Mouse (Mus musculus) ES-E14 (cell line): ENCODE results near the gene Sufu. TPM values are rescaled to one million over a fixed set of nuclear protein-coding genes. Genes with fewer than 3 reads are reported as not detected.

Experiments used
- DNase-seq: peaks from one replicate; pipeline ENCODE4 v3.0.0-alpha.2; 2013; ENCODE audit warnings: low read depth, low spot score
- H3K27ac ChIP-seq: 2 replicates; pipeline ENCODE4 v1.5.1; 2012; ENCODE audit warnings: low read depth, mild to moderate bottlenecking, low read length, moderate library complexity, mixed read lengths; ENCODE audit not compliant: poor library complexity, insufficient read depth, severe bottlenecking
- H3K36me3 ChIP-seq: 2 replicates; pipeline ENCODE4 v1.6.1; 2012; ENCODE audit warnings: mild to moderate bottlenecking, low read length, moderate library complexity, mixed read lengths; ENCODE audit not compliant: control insufficient read depth, poor library complexity, insufficient read depth, severe bottlenecking
- H3K4me1 ChIP-seq, 2 experiments: fragments of 150-350 bp in 1 of 2; sonication (generic) in 1 of 2; 2 replicates each; pipeline ENCODE4 v1.6.1; 2012; ENCODE audit warnings: low read length in 2 of 2, mild to moderate bottlenecking in 1 of 2, mixed read lengths in 1 of 2; ENCODE audit not compliant: control insufficient read depth in 2 of 2, insufficient read depth in 2 of 2, poor library complexity in 1 of 2
- H3K4me3 ChIP-seq, 2 experiments: fragments of 150-350 bp in 1 of 2; sonication (generic) in 1 of 2; 2 replicates each; pipeline ENCODE4 v1.5.1; 2012; ENCODE audit warnings: low read length in 2 of 2, low read depth in 1 of 2, mild to moderate bottlenecking in 1 of 2, mixed read lengths in 1 of 2; ENCODE audit not compliant: insufficient read depth in 1 of 2, poor library complexity in 1 of 2, severe bottlenecking in 1 of 2
- H3K9ac ChIP-seq: 2 replicates; pipeline ENCODE4 v1.6.1; 2012; ENCODE audit warnings: low read depth, mild to moderate bottlenecking, low read length, mixed read lengths; ENCODE audit not compliant: poor library complexity, insufficient read depth, severe bottlenecking
- H3K9me3 ChIP-seq: fragments of 150-350 bp; sonication (generic); 2 replicates; pipeline ENCODE4 v1.6.1; 2012; ENCODE audit warnings: low read depth, mild to moderate bottlenecking, low read length; ENCODE audit not compliant: control insufficient read depth, insufficient read depth
- CHD2 ChIP-seq: IDR thresholded peaks from 2 replicates; pipeline ENCODE4 v1.6.1; 2014; ENCODE audit warnings: mild to moderate bottlenecking, low read depth, low read length, inconsistent platforms
- HCFC1 ChIP-seq: IDR thresholded peaks from 2 replicates; pipeline ENCODE4 v1.6.1; 2012; ENCODE audit warnings: low read length, inconsistent platforms, borderline replicate concordance; ENCODE audit not compliant: insufficient read depth
- MAFK ChIP-seq: IDR thresholded peaks from 2 replicates; pipeline ENCODE4 v1.6.1; 2014; ENCODE audit warnings: mild to moderate bottlenecking, low read depth, low read length, inconsistent platforms; ENCODE audit not compliant: insufficient read depth
- ZC3H11A ChIP-seq: IDR thresholded peaks from 2 replicates; pipeline ENCODE4 v1.6.1; 2012; ENCODE audit warnings: low read depth, mild to moderate bottlenecking, inconsistent platforms, low read length, borderline replicate concordance
- ZNF384 ChIP-seq: IDR thresholded peaks from 2 replicates; pipeline ENCODE4 v1.6.1; 2012; ENCODE audit warnings: low read depth, low read length, inconsistent platforms
- in situ Hi-C, 2 experiments: fragments of 600-800 bp; cut with MboI; formaldehyde crosslinking; loops; one replicate each; pipeline ENCODE4 v1.15.1; 2025; ENCODE audit warnings: low sequenced_read_pairs in 2 of 2, inconsistent platforms in 1 of 2; ENCODE audit not compliant: unreplicated experiment in 2 of 2
- total RNA-seq: library from RNA; depleted of rRNA; stranded (reverse); fragments of 300-350 nt; gene quantifications from 2 replicates; pipeline ENCODE4 v1.2.3, GENCODE M21; 2012

Gene Sufu
- total RNA-seq, 1 experiment: 14.5 TPM

DNA sequence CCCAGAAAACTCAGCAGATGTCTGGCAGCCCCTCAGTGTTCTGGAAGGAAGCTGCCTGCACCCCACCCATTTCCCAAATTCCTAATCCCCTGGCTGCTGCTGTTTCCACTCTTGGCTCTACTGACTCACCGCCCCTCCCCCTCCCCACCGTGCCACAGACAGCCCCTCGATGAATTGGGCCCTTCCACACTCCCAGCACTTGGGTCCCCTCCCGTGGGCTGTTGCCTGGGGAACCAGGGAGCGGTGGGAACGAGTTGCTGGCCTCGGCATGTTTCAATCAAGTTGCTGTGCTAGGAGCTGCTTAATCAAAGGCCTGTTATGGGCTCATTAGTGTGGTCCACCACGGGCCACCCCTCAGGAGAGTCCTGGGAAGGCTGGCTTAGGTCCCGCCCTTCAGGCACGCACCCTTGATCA lies 80.7 kb downstream of the Sufu start:
- Histone ChIP-seq H3K27ac (peak overlapping the region; percentile 47; the same call in 1 of the 2 replicates), H3K9me3 (no peaks in the 10 kb centered on the region), H3K4me3 (0 out of 4 replicates have a peak overlapping the region, but pooled peaks of 1 of the 2 experiments have one; percentile 18), H3K36me3 (no peaks in the 10 kb centered on the region; the same call in 1 of the 2 replicates), H3K4me1 (peaks cover 12 to 59% of the 10 kb centered on the region in 2 experiments), H3K9ac (0 out of 2 replicates have a peak overlapping the region, but pooled peaks have one; percentile 21)
- TF ChIP-seq MAFK (no peak), ZC3H11A (no peak), CHD2 (no peak), HCFC1 (no peak), ZNF384 (no peak)
- DNase-seq: no peak
- in situ Hi-C loops: no loop called here

DNA sequence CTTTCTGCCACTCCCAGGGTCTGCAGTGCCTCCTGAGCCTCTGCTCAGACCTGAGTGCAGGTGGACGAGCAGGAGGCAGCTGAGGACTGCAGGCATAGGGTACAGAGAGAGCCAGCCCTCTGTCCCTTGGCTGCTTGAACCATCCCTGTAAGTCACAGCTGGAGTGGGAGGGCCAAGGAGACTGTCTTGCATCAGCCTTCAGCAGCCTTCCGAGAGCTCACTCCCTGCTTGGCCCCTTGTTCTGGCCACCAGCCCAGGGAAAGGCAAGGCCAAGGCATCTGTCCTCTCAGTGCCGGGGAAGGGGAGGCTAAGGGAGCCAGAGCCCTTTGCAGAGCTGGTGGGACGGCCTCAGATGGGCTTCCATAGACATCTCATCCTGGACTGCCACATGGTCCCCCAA lies 81.5 kb downstream of the Sufu start:
- Histone ChIP-seq H3K4me1 (peaks cover 12 to 61% of the 10 kb centered on the region in 2 experiments), H3K27ac (0 out of 2 replicates have a peak overlapping the region, but pooled peaks have one; percentile 9)

DNA sequence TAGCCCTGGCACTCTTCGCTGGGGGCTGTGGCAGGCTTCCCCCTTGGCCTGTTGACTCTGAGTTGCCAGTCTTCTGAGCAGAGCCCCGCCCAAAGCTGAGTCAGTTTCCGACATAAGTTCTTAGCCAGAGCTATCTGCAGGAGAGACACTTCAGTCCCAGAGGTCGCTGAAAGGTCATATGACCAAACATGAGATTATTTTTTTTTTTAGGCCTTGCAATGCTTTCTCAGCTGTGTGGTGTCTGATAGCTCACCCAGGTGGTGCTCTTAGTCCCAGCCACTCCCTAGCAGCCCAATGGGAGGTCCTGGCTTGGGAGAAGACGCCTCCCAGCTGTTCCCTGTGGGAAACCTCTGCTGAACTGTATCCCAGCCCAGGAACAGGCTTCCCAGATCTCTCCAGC lies 82.1 kb downstream of the Sufu start:
- Histone ChIP-seq H3K27ac (peak overlapping the region; percentile 61; the same call in 1 of the 2 replicates), H3K4me1 (peaks cover 12 to 60% of the 10 kb centered on the region in 2 experiments), H3K9ac (peak overlapping the region; percentile 1; the same call in 1 of the 2 replicates), H3K4me3 (0 out of 4 replicates have a peak overlapping the region, but pooled peaks of 1 of the 2 experiments have one; percentile 11), H3K9me3 (no peaks in the 10 kb centered on the region), H3K36me3 (no peaks in the 10 kb centered on the region; the same call in 1 of the 2 replicates)
- DNase-seq: no peak
- in situ Hi-C loops: no loop called here
- TF ChIP-seq HCFC1 (no peak), CHD2 (no peak), ZNF384 (no peak), ZC3H11A (no peak), MAFK (no peak)

More for the DNA sequence above, 81.5 kb downstream of the Sufu start:
- Histone ChIP-seq H3K4me3 (no peak overlapping the region), H3K36me3 (no peaks in the 10 kb centered on the region; the same call in 1 of the 2 replicates), H3K9ac (peak overlapping the region; percentile 1; the same call in 1 of the 2 replicates), H3K9me3 (no peaks in the 10 kb centered on the region)
- TF ChIP-seq CHD2 (no peak), MAFK (no peak), ZC3H11A (no peak), ZNF384 (no peak), HCFC1 (no peak)
- in situ Hi-C loops: no loop called here
- no peak for DNase-seq

DNA sequence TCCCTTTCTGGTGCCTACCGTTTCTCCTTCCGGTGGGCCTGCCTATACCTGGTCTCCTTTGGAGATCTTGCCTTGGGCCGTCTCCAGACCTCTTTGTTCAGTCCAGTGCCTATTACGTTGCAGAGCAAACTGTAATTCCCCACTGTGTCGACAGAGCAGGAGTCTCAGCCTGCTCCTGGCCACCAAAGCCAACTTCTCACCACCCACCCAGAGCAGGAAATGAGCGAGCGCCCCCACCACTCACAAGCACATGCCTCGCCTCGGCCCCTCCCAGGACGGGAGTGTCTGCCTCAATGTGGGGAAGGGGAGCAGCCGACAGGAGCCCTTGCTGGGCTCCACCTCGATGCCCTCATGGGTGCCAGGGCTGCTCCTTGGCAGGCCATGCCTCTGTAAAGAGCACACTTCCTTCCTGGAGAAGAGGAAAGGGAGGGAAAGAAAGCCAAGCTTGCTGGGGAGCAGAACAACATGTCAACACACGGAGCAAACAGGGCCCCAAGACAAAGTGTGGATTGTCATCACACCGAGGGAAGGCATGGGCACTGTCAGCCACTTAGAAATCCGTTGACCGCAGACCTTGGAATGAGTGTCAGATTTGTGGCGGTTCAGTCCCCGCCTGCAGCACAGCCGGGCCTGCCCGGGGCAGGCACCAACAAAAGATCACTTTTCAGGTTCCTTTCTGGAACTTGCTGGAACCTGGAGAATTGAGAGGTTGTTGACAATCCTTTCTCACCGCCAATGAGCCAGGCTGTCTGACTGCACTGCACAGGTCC lies 82.8 kb downstream of the Sufu start:
- Histone ChIP-seq H3K4me3 (0 out of 4 replicates have a peak overlapping the region, but pooled peaks of 1 of the 2 experiments have one; percentile 11), H3K9me3 (no peaks in the 10 kb centered on the region), H3K4me1 (peaks cover 14 to 62% of the 10 kb centered on the region in 2 experiments), H3K9ac (peak overlapping the region; percentile 28; the same call in 1 of the 2 replicates), H3K27ac (peak overlapping the region; percentile 61; the same call in 1 of the 2 replicates), H3K36me3 (peaks cover 2% of the 10 kb centered on the region; the same call in 1 of the 2 replicates)
- in situ Hi-C loops: no loop called here
- no peak for TF ChIP-seq ZNF384
- TF ChIP-seq MAFK: no peak
- no peak for TF ChIP-seq HCFC1
- no peak for TF ChIP-seq CHD2
- no peak for TF ChIP-seq ZC3H11A
- no peak for DNase-seq
